Mouse (Mus musculus) liver, postnatal 0 days (tissue): Measurements from ENCODE around the gene Olfml2b. TPM values are rescaled to one million over a fixed set of nuclear protein-coding genes. Genes with fewer than 3 reads are reported as not detected.

ENCODE experiments used
- ATAC-seq: fragments of 200-750 bp; cut with Nextera tagmentation; 2 replicates; pipeline ENCODE4 v1.8.0; 2017; ENCODE audit warnings: mild to moderate bottlenecking, moderate library complexity
- DNase-seq: peaks from one replicate; pipeline ENCODE4 v3.0.0-alpha.2; 2016
- H3K27ac ChIP-seq: fragments of 300-500 bp; sonication (generic); 2 replicates; pipeline ENCODE4 v1.5.1; 2014; ENCODE audit warnings: antibody characterized with exemption, moderate library complexity, mild to moderate bottlenecking, low read depth
- H3K27me3 ChIP-seq: fragments of 300-500 bp; sonication (generic); 2 replicates; pipeline ENCODE4 v1.6.1; 2014; ENCODE audit warnings: low read length, control low read depth, mixed read lengths; ENCODE audit not compliant: insufficient read depth
- H3K36me3 ChIP-seq: fragments of 300-500 bp; sonication (generic); replicated peaks from 2 replicates; pipeline ENCODE4 v1.6.1; 2014; ENCODE audit warnings: mild to moderate bottlenecking, control low read depth, low read length, moderate library complexity, mixed read lengths; ENCODE audit not compliant: insufficient read depth
- H3K4me1 ChIP-seq: fragments of 300-500 bp; sonication (generic); 2 replicates; pipeline ENCODE4 v1.6.1; 2014; ENCODE audit warnings: antibody characterized with exemption, mild to moderate bottlenecking, control low read depth; ENCODE audit not compliant: insufficient read depth
- H3K4me2 ChIP-seq: fragments of 300-500 bp; sonication (generic); 2 replicates; pipeline ENCODE4 v1.6.1; 2014; ENCODE audit warnings: low read depth, mild to moderate bottlenecking, low read length, moderate library complexity, mixed read lengths
- H3K4me3 ChIP-seq: fragments of 300-500 bp; sonication (generic); 2 replicates; pipeline ENCODE4 v1.5.1; 2014; ENCODE audit warnings: low read depth, low read length
- H3K9ac ChIP-seq: fragments of 300-500 bp; sonication (generic); replicated peaks from 2 replicates; pipeline ENCODE4 v1.6.1; 2014; ENCODE audit warnings: mild to moderate bottlenecking, moderate library complexity
- H3K9me3 ChIP-seq: fragments of 300-500 bp; sonication (generic); 2 replicates; pipeline ENCODE4 v1.6.1; 2016; ENCODE audit warnings: mild to moderate bottlenecking, control low read depth, low read length, mixed read lengths
- CTCF ChIP-seq: sonication (generic); IDR thresholded peaks from 2 replicates; pipeline ENCODE4 v1.5.1; 2016; ENCODE audit warnings: antibody characterized with exemption, low read depth
- EP300 ChIP-seq: IDR thresholded peaks from 2 replicates; pipeline ENCODE4 v1.6.1; 2016; ENCODE audit warnings: antibody characterized with exemption, low read depth, mild to moderate bottlenecking
- WGBS: fragments of 180-500 bp; shearing (Covaris S2); extraction: QIAGEN DNeasy Blood & Tissue Kit; methylation state at CpG from one replicate; pipeline ENCODE4 v1.1.7; 2014; ENCODE audit not compliant: insufficient replicate concordance; 5-methylcytosine and 5-hydroxymethylcytosine counted together
- polyA plus RNA-seq: library from polyadenylated mRNA; unstranded; fragments of >200 nt; fragmentation: Nextera tagmentation; extraction: Ambion mirVana; gene quantifications from 2 replicates; pipeline ENCODE4 v1.2.1, GENCODE M21; 2015

Gene Olfml2b
- polyA plus RNA-seq, 1 experiment from 2014 or later: 2.9 TPM

DNA sequence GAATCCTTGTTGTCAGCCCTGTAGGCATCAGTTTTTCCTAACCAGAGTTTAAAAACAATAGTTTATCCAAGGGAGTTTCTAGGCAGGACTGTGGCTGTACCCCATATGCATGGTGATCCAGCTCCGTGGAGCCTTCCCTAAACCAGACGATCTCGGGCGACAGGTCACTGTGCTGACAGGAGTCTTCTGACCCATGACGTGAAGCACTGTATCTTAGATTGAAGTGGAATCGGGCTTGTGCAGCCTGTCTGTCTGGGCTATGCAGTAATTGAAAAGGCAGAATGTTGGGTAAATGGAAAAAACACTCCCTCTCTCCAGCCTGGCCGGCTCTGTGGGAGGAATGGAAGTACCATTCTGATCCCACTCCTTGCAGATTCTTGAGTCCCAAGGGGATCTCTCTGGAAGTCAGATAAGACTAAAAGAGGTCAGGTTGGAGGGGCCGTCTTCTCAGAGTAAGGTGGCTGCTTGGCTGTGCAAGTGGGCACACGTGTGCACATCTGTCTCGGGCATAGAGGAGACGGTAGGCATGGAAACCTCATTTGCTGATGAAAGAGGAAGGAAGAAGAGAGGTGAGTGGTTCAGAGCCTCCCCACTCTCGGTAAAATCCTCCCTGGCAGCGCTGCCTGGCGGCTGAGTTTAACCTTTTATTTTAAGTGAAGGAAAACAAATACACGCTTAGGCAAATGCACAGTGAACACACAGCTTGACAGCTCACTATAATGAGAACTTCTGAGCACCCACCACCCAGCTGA is 7.8 kb downstream of the Olfml2b start:
- Histone ChIP-seq H3K4me1 (no peaks in the 10 kb centered on the region), H3K4me2 (no peak overlapping the region), H3K27me3 (no peaks in the 10 kb centered on the region), H3K9me3 (no peaks in the 10 kb centered on the region), H3K27ac (no peak overlapping the region), H3K36me3 (no peaks in the 10 kb centered on the region), H3K4me3 (no peak overlapping the region), H3K9ac (no peak overlapping the region)
- 63% methylated on average over 15 of the region's 15 CpGs for WGBS
- ATAC-seq: no peak
- no peak for DNase-seq
- TF ChIP-seq EP300: no peak
- no peak for TF ChIP-seq CTCF

DNA sequence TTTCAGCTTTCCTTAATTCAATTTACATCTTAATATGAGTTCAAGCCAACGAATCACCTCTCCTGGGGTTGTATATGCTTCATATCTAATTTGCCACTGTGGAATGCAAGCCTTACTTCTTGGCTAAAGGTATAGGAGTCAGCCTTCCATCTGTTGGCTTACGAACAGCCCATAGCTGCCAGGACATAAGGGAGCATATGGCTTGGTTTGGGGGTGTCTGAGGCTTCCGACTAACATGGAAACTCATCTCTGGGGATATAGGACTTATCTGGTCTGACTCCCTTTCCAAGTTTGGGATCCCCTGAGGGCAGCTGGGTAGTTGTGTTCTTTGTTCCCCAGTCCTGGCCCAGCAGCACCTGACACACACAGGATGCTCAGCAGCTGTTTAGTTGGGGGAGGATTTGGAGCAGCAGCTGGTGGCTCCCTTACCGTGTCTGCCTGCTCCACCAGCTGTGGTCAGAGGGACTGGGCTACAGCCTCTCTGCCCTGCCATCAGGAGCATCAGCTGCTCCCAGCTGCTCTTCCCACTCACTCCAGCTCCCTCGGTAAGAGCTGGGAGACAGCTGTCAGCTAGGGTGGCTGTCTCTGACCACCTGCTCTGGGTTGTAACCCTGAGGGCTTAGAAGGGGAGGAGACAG is 11.1 kb downstream of the Olfml2b start:
- Histone ChIP-seq H3K9me3 (no peaks in the 10 kb centered on the region), H3K27ac (no peak overlapping the region), H3K27me3 (no peaks in the 10 kb centered on the region), H3K4me1 (no peaks in the 10 kb centered on the region), H3K9ac (no peak overlapping the region), H3K36me3 (no peaks in the 10 kb centered on the region), H3K4me3 (no peak overlapping the region), H3K4me2 (no peak overlapping the region)
- DNase-seq: no peak
- ATAC-seq: no peak
- TF ChIP-seq CTCF (no peak), EP300 (no peak)
- 71% methylated on average over 5 of the region's 5 CpGs for WGBS

DNA sequence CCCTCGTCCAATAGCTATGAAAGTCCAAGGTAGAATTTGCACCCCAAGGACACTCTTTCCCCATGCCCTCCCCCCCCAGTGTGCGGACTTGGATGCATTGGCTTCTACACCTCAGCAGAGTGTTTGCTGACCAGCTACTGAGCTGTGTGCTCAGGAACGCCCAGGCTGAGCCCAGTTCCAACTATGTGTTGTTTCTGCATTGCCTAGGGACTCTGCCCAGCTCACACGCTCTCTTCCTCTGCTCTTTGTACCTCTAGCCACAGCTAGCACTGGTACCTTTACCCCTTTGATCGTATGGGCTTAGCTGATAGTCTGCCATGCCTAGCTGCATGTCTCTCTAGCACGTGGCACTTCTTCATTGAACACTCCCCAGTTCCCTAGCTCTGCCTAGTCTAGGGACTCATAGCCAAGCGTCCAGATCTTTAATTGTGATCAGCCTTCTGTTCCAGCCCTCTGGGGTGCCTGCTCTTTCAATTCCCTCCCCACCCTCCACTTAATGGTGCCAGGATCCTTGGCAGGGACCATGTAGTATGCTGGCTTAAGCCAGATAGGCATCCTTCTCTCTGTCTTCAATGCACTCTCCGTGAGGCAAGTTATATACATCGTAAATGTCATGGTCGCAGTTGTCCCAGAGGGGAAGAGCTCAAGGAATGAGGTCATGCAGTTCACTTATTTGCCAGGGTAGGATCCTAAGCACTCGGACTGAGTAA is 12.3 kb downstream of the Olfml2b start:
- no peak overlapping the region for H3K27ac ChIP-seq
- H3K9me3 ChIP-seq: no peaks in the 10 kb centered on the region
- H3K36me3 ChIP-seq: no peaks in the 10 kb centered on the region
- no peak overlapping the region for H3K9ac ChIP-seq
- TF ChIP-seq EP300 (no peak), CTCF (no peak)
- WGBS: 62% methylated on average over 11 of the region's 11 CpGs
- no peak overlapping the region for H3K4me2 ChIP-seq
- H3K27me3 ChIP-seq: no peaks in the 10 kb centered on the region
- peak; percentile 85 for ATAC-seq
- no peak overlapping the region for H3K4me3 ChIP-seq
- no peak for DNase-seq
- H3K4me1 ChIP-seq: no peaks in the 10 kb centered on the region

DNA sequence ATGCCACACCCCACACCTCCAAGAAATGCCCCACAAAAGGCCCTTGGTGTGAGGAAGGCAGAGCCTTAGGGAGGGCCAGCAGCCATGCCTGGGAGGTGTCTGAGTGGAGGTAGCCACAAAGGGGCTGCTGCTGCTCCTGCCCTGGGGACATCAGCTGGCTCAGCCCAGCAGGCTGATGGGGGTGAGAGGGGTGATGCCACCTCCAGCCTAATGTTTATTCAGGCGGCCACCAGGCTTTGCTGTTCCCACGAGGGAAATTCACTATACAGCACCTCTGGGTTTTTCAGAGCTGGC is 12.8 kb downstream of the Olfml2b start:
- Histone ChIP-seq H3K9me3 (no peaks in the 10 kb centered on the region), H3K27me3 (no peaks in the 10 kb centered on the region), H3K4me2 (no peak overlapping the region), H3K27ac (no peak overlapping the region), H3K36me3 (no peaks in the 10 kb centered on the region), H3K4me3 (no peak overlapping the region), H3K4me1 (no peaks in the 10 kb centered on the region), H3K9ac (no peak overlapping the region)
- no peak for TF ChIP-seq EP300
- no peak for TF ChIP-seq CTCF
- ATAC-seq (no peak), DNase-seq (no peak)
- 62% methylated on average over 2 of the region's 2 CpGs for WGBS

DNA sequence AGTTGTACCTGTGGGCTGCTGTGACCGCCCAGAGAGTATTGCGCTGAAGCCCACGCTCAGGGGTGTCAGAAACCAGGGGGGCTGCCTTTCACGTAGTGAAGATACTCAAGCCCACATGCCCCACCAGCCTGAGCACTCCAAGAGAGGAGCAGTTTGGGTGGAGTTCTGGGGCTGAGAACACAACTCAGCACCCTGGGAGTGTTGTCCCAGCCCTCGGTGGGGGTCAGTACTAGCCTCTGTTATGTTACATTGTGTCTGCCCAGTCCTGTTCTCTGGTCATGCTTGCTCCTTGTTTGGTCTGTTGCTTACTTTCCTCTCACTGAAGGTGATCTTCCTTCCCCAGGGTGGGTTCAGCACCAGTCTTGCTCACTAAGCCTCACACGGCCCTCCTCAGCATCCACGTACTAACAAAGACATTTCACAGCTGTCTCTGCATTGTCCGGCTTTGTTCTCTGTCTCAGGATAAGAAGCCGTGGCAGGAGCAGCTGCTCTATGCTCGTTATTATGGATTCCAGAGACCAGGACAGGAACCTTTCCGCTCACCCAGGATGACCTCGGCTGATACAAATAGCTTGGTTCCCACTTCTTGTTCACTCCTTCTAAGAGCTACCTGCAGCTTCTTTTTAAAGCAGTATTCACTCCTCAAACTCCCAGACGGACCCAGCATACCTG is 13.4 kb downstream of the Olfml2b start:
- Histone ChIP-seq H3K27ac (no peak overlapping the region), H3K27me3 (no peaks in the 10 kb centered on the region), H3K4me1 (no peaks in the 10 kb centered on the region), H3K4me2 (no peak overlapping the region), H3K36me3 (no peaks in the 10 kb centered on the region), H3K4me3 (no peak overlapping the region), H3K9me3 (no peaks in the 10 kb centered on the region), H3K9ac (no peak overlapping the region)
- DNase-seq: no peak
- TF ChIP-seq EP300 (no peak), CTCF (no peak)
- 74% methylated on average over 13 of the region's 13 CpGs for WGBS
- no peak for ATAC-seq

DNA sequence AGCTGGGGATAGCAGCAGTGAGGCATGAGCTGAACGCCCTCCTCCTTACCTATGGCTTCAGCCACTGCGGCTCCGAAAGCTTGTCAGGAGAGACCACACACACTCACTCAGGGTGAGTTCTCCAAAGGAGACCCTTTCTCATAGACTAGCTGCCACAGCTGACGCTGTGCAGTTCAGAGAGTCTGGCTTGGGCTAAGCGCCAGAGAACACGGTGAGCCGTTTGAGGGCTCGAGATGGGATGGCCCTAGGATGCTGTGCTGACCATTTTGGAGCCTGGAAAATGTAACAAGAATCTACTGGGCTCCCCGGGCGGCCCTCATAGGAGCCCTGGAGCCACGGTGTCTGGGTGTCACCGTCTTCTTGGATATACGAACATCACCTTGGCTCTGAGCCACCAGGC is 14.9 kb downstream of the Olfml2b start:
- ATAC-seq: no peak
- TF ChIP-seq EP300: no peak
- no peak for TF ChIP-seq CTCF
- no peaks in the 10 kb centered on the region for H3K27me3 ChIP-seq
- no peak overlapping the region for H3K4me2 ChIP-seq
- no peak overlapping the region for H3K9ac ChIP-seq
- H3K27ac ChIP-seq: no peak overlapping the region
- no peaks in the 10 kb centered on the region for H3K4me1 ChIP-seq
- H3K4me3 ChIP-seq: no peak overlapping the region
- no peak for DNase-seq
- WGBS: 80% methylated on average over 13 of the region's 13 CpGs
- no peaks in the 10 kb centered on the region for H3K36me3 ChIP-seq
- H3K9me3 ChIP-seq: no peaks in the 10 kb centered on the region
